Mouse (Mus musculus) brain, embryonic 18.5 days (tissue): Measurements from ENCODE around the gene Ago3.

Experiments
- DNase-seq: peaks from one replicate; pipeline ENCODE4 v3.0.0-alpha.2; 2012; ENCODE audit warnings: low read depth, low spot score

Ago3 gene

DNA sequence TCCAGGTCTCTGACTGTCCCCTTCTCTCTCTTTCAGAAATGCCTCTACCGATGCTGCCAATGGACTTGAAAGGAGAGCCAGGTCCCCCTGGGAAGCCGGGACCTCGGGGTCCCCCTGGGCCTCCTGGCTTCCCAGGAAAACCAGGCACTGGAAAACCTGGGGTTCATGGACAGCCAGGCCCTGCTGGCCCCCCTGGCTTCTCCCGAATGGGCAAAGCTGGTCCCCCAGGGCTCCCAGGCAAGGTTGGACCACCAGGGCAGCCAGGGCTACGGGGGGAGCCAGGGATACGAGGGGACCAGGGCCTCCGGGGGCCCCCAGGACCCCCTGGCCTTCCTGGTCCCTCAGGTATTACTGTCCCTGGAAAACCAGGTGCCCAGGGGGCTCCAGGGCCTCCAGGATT lies 119.0 kb downstream of the Ago3 start:
- DNase-seq, result no peak

DNA sequence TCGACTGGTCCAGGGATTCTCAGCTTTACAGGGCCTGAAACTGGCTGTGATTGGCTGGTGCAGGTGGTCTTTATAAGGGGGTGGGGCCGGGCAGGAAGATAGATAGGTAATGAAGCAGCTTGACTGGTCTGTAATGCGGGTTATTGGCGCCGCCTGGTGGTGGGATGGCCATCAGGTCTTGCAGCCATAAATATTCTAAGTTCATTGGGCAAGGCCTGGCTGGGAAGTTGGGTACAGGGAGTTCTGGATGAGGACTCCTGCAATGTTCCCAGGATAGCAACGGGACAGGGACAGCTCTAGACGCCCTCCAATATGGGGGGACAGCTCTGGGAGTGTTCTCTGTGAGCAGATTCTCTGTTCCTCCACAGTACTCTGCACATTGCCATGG lies 119.4 kb downstream of the Ago3 start:
- DNase-seq, result peak; percentile 49

DNA sequence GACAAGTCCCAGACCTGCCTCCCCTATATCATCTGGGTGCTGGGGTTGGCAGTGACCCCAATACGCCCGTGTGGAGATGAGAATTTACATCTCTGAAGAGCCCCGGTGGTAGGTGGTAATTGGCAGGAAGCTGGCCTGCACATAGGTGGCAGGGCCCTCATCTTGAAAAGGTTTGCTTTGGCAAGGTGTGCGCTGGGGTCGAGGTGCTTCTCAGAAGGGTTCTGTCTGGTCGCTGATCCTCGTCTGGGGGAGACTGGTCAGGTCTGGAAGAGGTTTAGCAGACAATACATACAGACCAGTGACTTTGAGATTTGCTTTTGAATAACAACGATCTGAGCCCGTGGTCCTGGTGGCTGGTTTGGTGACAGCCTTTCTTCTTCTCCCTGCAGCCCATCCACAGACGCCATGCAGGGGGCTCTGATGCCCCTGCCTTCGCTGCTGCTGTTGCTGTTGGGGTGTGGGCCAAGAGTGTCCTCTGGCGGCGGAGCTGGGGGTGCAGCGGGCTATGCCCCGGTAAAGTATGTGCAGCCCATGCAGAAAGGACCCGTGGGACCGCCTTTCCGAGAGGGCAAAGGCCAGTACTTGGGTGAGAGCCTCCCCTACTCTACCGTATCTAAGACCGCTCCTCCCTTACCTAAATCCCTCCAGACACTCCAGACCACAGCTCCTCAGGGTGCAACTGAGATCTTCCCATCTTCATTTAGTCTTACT lies 120.0 kb downstream of the Ago3 start:
- no peak for DNase-seq

DNA sequence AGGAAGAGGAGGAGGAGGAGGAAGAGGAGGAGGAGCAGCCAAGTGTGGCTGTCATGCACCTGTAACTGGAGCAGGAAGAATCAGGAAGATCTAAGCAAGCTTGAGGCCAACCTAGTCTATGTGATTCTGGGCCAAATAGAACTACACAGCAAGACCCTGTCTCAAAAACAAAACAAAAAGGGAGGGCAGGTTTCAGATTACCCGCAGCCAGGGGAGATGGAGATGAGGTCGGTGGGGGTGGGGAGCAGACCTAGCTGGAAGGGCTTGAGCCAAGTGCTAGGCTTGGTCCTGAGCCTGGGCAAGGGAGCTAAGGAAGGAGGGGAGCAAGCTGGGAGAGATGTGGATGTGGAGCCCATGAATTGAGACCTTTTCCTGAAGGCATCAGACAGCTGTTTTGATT lies 122.5 kb downstream of the Ago3 start:
- no peak for DNase-seq

DNA sequence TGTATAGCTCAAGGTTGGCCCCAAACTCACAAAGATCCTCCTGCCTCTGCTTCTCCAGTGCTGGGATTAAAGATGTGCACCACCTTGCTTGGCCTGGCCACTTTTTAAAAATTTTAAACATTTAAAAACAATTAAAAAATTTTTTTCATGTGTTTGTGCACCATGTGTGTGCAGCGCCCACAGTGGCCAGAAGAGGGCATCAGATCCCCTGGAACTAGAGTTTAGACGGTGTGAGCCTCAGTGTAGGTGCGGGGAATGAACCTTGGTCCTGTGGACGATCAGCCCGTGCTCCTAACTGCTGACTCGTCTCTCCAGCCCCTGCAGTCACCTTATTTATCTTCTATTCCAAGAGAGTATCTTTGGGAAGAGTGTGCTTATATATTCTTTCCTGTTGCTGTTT lies 123.3 kb downstream of the Ago3 start:
- no peak for DNase-seq

DNA sequence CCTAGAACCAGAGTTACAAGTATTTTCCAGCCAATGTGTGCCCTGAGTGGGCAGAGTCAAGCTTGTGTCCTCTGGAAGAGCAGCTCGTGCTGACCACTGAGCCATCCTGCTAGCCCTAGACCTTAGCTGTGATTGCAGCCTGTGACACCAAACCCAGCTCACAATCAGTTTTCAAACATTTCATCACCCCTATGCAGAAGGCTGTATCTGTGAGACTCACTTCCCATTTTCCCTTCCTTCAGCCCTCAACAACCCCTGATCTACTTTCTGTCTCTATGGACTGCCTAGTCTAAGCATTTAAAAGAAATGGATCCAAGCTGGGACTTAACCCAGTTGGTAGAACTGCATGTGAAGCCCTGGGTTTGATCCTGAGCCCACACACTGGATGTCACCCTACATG lies 123.9 kb downstream of the Ago3 start:
- DNase-seq, result no peak

DNA sequence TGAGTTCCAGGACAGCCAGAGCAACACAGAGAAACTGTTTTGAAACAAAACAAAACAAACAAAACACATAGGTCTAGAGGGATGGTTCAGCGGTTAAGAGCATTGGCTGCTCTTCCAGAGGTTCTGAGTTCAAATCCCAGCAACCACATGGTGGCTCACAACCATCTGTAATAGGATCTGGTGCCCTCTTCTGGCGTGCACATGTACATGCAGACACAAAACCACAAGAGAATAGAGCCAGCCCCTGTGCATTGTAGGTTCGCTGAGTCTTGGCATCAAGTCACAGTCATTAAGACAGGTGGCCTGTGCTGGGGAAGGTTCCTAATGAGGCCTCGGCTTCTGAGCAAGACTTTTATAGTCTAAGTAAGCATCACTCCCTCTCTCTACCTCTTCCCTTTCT lies 125.5 kb downstream of the Ago3 start:
- no peak for DNase-seq

DNA sequence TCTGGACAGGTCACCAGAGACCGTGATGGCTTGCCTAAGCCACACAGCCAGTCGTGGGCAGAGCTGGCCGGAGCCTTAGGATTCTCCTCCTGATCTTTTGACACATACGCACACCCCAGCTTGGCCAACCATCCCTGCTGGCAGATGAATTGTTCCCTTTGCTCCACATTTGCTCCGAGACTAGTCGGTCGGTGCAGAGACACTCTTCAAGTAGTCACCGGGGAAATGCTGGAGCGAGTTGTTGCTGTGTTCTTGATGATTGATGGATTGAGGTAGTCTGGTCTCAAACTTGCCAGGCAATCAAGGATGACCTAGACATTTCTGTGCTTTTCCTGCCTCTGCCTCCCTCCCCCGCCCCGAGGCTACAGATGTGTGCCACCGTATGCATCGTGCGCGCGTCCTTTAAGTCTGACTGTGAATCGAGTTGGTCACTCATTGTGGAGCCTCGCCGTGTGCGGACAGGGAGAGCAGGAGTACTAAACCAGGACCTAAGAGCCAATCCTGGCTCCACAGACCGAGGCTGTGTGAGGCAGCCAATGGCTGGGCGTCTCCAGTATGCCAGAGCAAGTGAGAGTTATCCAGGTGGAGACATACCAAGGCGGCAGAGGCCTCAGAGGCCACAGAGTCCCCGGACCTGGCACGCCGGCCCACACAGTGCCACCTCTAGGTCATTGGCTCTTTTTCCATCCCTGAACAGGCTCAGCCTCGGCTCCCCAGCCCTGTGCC lies 127.6 kb downstream of the Ago3 start:
- no peak for DNase-seq

DNA sequence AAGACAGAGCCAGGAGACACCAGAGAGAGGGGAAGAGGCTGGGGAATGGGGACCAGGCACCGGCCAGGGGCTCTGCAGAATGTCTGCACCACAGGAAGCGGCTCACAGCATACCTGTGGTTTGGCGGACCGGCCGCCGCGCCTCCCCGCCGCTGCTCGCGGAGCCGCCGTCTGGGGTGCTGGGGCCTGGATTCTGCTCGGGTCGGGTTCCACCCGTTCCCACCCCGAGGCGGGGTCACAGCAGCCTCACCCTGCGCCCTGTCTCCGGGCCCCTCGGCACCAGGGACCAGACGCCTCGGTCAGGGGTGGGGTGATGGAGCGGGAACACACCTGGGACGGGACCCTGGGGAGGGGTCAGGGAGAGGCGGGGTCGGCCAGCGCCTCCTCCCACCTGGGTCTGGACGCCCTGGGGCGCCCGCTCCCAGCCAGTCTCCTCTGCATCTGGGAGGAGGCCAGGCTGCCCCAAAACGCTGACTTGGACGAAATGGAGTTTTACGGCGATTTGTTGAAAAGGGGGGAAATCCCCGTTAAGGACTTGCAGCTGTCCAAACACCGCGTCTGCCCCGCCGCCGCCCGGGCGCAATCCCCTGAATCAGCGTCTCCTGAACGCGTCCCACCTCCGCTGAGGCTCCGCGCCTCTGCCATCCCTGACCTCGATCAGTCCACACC lies 128.3 kb downstream of the Ago3 start:
- DNase-seq, result no peak

DNA sequence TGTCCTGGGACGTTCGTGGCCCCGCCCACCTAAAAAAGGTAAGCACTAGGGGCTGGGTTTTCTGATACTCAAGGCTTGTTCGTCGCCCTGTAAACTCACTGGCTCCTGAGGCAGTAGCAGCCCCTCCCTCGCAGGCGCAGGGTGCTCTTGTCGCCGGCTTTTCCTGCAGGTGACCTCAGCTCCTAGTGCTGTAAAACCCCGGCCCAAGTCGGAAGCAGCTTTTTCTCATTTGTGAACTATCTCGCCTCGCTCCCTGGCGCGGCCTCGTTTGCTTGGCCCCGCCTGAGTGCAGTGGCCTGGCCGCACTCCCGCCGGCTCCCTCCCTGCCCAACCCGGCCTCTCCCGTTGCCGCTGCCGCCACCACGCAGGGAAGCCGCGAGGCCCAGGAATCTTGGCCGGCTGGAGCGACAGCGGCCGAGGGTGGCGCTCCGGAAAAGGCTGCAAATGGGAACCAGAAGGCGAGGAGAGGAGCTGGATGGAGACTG lies 132.7 kb downstream of the Ago3 start:
- DNase-seq, result no peak

DNA sequence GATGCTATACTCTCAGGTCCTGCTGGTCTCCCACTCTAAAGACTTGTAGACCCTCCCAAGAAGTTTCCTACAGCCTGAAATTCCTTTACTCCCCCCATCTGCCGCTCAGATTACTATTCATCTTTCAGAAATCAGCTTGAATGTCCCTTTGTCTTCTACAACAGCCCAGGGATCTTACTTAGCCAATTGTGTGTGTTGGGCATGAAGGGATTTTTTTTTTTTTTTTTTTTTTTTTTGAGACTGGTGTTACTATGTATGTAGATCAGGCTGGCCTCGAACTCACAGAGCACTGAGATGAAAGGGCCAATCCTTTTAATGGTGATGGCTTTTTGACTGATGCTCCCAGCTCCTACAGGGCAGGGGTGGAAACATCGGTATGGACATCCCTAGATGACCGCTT lies 133.4 kb downstream of the Ago3 start:
- no peak for DNase-seq

DNA sequence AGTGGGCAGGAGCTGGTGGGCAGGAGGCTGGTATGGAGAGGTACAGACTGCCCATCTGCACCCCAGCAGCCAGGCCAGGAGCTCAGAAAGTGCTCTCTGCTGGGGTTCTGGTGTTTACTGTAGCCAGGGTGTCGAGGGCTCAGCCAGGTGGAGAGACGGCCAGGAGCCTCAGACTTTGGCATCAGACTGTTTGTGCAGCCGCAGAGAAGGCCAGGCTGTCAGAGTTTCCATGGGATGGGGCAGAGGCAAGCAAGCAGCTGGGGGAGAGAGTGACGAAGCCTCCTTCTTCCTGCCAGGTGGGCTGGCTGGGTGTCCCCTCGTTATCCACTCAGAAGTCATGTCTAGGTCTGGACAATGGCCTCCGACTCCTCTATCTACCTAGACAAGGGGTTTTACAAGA lies 134.2 kb downstream of the Ago3 start:
- no peak for DNase-seq

DNA sequence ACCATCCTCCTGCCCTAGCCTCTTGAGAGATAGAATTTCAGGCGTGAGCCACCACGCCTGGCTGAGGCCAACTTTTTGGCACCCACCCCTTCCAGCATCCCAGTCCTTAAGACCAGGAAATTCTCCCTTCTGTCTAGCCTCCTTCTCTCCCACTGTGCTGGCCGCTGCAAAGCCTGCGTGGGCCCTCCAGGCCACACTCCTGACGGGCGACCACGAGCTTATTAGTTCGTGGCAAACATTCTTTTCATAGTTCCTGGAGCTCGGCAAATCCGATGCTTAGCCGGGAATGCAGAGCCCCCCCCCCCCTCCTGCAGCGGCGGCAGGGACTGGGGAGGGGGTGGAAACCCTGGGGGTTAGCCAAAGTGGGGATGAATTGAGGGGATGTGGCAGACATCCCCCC lies 138.2 kb downstream of the Ago3 start:
- no peak for DNase-seq

DNA sequence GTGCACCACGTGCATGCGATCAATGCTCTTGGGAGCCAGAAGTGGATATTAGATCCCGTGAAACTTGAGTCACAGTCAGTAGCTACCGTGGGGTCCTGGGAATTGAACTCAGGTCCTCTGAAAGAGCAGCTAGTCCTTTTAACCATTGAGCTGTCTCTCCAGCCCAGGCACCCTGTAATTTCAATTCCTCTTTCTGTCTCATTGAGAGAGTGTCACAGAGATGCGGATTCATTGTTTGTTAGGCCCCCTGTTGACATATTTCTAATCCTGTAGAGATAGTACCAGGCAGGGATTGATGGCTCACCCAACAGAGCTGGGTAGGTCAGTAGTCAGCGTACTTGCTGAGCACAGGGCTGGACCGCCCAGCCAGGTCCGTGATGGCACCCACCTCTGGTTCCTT lies 139.0 kb downstream of the Ago3 start:
- DNase-seq, result no peak

DNA sequence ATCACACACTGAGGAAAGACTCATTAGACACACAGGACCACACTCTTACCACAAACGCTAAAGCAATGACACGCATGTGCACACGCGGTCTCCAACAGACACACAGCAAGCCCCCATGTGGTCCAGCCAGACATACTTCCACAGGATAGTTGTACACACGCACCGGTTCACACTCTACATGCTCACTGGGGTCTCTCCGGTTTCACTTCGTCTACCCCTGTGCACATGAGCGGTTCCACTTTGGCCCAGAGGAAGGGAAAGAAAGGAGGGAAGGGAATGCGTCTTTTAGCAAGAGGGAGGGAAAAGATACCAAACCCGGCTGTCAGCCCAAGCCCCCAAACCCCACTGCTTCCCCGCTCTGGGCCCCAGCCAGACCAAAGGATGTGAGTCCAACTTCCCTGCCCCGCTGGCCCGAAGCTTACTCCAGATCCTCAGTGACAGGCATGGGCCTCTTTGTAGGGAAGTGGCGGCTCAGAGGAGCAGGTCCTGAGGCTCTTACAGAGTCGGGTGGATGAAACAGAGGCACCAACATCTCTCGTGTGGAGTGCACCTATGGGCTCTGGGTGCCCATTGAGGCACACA lies 141.2 kb downstream of the Ago3 start:
- no peak for DNase-seq

DNA sequence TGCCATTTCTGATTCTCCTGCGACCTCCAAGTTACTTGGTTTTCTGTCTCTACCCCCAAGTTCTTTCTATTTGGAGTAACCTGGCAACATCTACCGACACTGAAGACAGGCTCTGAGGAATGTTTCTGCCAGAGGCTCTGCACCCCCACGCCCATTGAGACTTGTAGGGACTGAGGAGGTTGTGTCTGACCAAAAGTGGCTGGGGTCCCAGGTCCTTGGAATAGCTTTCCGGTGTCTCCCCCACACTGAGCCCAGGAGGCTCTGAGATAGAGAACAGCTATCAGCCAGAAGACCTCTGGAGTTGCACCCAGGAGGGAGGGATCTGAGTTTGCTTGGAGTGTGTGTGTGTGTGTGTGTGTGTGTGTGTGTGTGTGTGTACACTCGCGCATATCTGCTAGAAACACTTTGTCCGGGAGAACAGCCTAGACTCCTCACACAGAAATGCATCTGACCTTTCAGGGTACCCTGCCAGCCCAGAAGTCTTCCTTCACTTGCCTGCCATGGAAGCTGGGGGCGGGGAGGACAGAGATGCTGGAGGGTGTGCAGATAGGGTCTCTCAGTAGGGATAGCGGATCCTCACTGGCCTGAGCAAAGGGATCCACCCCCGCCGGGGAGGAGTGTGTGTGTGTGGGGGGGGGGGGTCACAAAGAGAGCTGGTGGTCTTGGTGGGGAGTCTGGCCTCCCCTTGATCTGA lies 141.9 kb downstream of the Ago3 start:
- no peak for DNase-seq

DNA sequence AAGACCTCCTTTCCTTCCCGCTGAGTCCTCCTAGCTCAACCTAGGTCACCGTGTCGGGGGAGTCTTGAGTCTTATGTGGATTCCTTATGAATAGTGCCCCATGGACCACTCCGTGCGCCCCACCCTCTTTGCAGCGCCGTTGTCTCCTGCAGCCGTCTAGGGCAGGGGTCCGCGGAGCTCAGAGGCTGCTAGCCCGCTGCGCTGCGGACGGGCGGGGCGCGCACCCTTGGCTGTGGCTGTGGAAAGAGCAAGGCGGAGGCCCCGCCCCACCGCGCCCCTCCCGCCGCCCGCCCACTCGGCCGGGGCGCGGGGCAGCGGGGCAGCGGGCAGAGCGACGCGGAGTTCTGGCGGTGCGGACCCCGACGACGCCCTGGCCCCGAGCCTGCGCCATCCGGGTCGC lies 142.9 kb downstream of the Ago3 start, which contains the start of gene Col8a2:
Col8a2 (plus strand) TSS at position 302 of the 400 bp plus-strand sequence.
- no peak for DNase-seq

DNA sequence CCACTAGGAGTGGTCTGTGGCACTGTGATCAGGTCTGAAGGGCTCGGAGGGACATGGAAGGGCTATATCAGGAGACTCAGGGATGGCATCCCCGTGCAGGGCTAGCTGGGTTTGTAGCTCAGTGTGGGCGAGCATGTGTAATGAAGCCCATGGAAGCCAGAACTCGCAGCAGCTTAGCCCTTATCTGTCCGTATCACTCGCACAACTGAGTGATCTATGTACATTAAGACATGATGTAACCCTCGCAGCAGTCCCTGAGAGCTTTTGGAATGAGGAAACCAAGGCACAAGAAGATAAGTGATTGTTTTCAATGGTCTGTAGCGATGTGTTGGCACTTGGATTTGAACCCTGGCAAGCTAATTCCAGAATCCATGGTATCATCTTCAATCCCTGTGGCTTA lies 145.8 kb downstream of the Ago3 start:
- no peak for DNase-seq

DNA sequence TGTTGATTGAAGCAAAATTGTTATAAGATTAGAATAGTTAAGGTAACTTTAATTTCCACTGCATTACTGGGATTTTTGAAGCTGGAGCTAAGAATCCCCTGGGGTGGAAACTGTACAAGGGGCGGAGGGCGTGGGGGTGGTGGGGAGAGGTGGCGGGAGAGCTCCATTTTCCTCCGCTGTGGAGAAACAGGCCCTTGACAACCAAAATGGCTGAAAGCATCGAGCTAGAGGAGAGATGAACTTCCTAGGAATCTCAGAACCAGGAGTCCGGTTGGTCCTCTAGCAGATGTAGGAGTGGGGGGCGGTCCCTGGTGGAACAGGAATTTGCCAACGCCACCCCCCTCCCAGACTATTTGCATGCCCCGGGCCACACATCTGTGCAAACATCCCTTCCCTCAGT lies 147.7 kb downstream of the Ago3 start:
- DNase-seq, result no peak
